8 mouse cellular contexts compared by ENCODE assay signal in genomic region chr4:108117924-108118876, GRCm38 (mm10). TPM values are rescaled to one million over a fixed set of nuclear protein-coding genes. Genes with fewer than 3 reads are reported as not detected.
DNase-seq lines count a peak whose midpoint lies in the region; ATAC-seq lines count a peak whose summit lies in the region.

No protein-coding gene starts in this region.

- peak; percentile 95 for DNase-seq in MEL-GATA-1-ER (ENCODE audit: extremely low read depth, low read depth)
- peak; percentile 95 for DNase-seq in cerebellum, adult 8-10 months
- peak; percentile 93 for DNase-seq in hindbrain, embryonic 11.5 days (ENCODE audit: low spot score)
- peak; percentile 92 to 94 for DNase-seq in layer of hippocampus, postnatal 10 days (ENCODE audit: low spot score in 2 of 2)
- DNase-seq in lung, postnatal 10 days: peak; percentile 97
- peak; percentile 94 for DNase-seq in ovary, postnatal 36 days (ENCODE audit: low spot score)
- DNase-seq in thymus, postnatal 25 days: peak; percentile 90

- H3K4me3 ChIP-seq in hindbrain, embryonic 11.5 days (ENCODE audit: low read depth, low read length): peak overlapping the region; percentile 38

- H3K4me1 ChIP-seq in hindbrain, embryonic 11.5 days (replicated peaks; ENCODE audit: control insufficient read depth, insufficient read depth, low read length): no peaks in the 10 kb centered on the region

- H3K27ac ChIP-seq in hindbrain, embryonic 11.5 days (ENCODE audit: low read depth, low read length): no peak overlapping the region

- peak; percentile 99 for ATAC-seq in frontal cortex, adult (ENCODE audit: low TSS enrichment)
- peak; percentile 90 for ATAC-seq in hindbrain, embryonic 11.5 days (ENCODE audit: low FRiP score)

- no peaks in the 10 kb centered on the region for H3K9me3 ChIP-seq in hindbrain, embryonic 11.5 days (ENCODE audit: control insufficient read depth, low read length)

- H3K9ac ChIP-seq in hindbrain, embryonic 11.5 days (ENCODE audit: low read depth, low read length): peak overlapping the region; percentile 21

- peak overlapping the region; percentile 50 for H3K4me2 ChIP-seq in hindbrain, embryonic 11.5 days (replicated peaks; ENCODE audit: low read depth, low read length)

- no peaks in the 10 kb centered on the region for H3K27me3 ChIP-seq in hindbrain, embryonic 11.5 days (ENCODE audit: control insufficient read depth, insufficient read depth, low read length)

- WGBS in hindbrain, embryonic 11.5 days: 13% methylated on average over 43 of the region's 45 CpGs

- H3K36me3 ChIP-seq in hindbrain, embryonic 11.5 days (ENCODE audit: control insufficient read depth, insufficient read depth, low read length): no peaks in the 10 kb centered on the region

RNA-seq across cellular contexts. Expression of gene Podn, which starts 22.0 kb away (rescaled TPM):
- polyA plus RNA-seq in hindbrain, embryonic 11.5 days (2014; fragmentation: Nextera tagmentation; extraction: Ambion mirVana): 0.33 and 0.43 TPM in 2 replicates
- 10 to 100 TPM; 14.4 to 14.8 TPM for total RNA-seq in layer of hippocampus, postnatal 10 days (2021)

RNA-seq across cellular contexts. Expression of gene Scp2, which starts 26.6 kb away (rescaled TPM):
- polyA plus RNA-seq in hindbrain, embryonic 11.5 days (2014; fragmentation: Nextera tagmentation; extraction: Ambion mirVana): 207 and 224 TPM in 2 replicates
- total RNA-seq in layer of hippocampus, postnatal 10 days (2021): 10 to 100 TPM; 75.2 to 94.8 TPM

RNA-seq across cellular contexts. Expression of gene Echdc2, which starts 47.0 kb away (rescaled TPM):
- 13.1 and 14.7 TPM in 2 replicates for polyA plus RNA-seq in hindbrain, embryonic 11.5 days (2014; fragmentation: Nextera tagmentation; extraction: Ambion mirVana)
- total RNA-seq in layer of hippocampus, postnatal 10 days (2021): 10 to 100 TPM; 12.9 to 16.3 TPM
